Mouse (Mus musculus): ENCODE data around the gene Kalrn.
A peak's percentile ranks its signal among the peaks of the same experiment; 100 is the strongest.

Gene Kalrn

GRCm38 (mm10) chr16:34342369-34343160, 230.8 kb downstream of the Kalrn start:
- no peak for TF ChIP-seq GATA4 (IDR thresholded peaks at IDR 0.05; ENCODE audit: insufficient replicate concordance, low read length)

DNA sequence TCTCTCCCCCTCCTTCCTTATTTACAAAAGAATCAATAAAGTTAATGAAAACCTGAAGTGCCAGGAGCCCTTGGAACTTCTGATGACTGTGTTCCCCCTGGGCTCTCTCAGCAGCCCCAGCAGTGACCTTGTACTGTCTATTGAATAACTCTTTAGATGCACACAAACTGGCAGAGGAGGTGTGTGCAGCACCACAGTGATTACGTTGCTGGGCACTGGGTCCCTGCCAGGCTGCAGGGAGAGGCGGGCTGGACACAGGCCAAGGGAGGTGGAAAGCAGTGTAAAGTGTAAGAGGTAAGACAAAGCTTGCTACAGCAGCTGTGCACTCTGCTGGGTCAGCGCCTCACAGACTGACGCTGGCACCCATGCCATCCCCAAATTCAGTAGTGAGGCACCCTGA, 238.4 kb downstream of the Kalrn start:
- TF ChIP-seq GATA4 (IDR thresholded peaks at IDR 0.05; ENCODE audit: insufficient replicate concordance, low read length): no peak

GRCm38 (mm10) chr16:34331630-34332029, 241.7 kb downstream of the Kalrn start:
- TF ChIP-seq GATA4 (IDR thresholded peaks at IDR 0.05; ENCODE audit: insufficient replicate concordance, low read length): no peak

DNA sequence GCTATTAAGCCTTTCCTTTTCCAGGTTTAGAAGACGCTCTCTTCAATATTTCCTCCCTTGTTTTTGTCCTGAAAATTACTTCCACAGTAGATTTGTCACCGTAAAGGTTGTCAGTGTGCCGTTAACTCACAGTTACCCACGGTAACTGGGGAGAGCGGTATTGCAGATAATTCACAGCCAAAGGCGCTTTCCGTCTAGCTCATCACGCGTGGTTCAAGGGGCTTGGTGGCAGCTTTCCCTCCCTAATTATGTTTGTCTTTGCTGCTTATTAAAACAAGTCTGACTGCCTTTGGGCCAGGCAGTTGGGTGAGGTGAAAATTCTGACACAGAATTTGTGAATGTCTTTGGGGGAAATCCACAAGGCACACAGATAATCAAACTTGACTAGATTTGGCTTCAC, 243.5 kb downstream of the Kalrn start:
- TF ChIP-seq GATA4 (IDR thresholded peaks at IDR 0.05; ENCODE audit: insufficient replicate concordance, low read length): no peak

DNA sequence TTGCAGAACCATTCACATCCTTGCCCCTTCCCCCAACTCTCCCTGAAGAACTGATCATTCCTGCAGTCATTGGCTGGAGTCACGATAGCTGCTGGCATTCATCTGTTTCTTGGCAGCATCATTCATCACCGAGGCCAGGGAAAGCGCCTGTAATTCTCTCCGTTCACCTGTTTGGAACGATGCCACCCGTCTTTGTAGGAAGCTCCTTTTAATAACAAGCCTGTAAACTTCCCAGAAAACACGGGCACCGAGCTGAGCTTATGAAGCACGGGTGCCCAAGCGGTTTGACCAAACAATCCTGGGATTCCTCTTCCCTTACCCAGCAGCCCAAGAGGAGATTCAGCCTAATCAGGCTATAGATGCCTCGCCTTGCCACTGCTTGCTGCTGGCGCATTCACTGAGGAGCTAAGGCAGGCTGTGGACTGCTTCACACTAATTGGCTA, 243.9 kb downstream of the Kalrn start:
- no peak for TF ChIP-seq GATA4 (IDR thresholded peaks at IDR 0.05; ENCODE audit: insufficient replicate concordance, low read length)

DNA sequence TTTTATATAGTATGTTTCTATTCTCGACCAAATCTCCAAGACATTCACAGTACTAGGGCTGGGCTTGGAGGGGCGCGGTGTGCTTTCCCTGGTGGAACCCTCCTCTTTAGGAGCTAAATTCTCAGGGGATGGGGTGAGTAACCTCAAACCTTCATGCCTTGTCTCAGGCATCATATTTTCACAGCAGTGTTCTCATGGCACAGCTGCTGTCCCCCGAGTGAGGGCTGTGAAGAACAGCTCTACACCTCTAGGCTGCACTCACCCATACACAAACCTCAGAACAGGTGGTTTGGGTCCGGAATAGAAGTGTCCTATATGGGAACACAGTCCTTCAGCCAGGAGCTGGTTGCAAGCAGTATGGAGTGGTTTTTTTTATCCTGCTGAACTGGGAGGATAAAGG, 245.4 kb downstream of the Kalrn start:
- no peak for TF ChIP-seq GATA4 (IDR thresholded peaks at IDR 0.05; ENCODE audit: insufficient replicate concordance, low read length)

GRCm38 (mm10) chr16:34325869-34326268, 247.5 kb downstream of the Kalrn start:
- peak; percentile 84 for TF ChIP-seq GATA4 (IDR thresholded peaks at IDR 0.05; ENCODE audit: insufficient replicate concordance, low read length)

DNA sequence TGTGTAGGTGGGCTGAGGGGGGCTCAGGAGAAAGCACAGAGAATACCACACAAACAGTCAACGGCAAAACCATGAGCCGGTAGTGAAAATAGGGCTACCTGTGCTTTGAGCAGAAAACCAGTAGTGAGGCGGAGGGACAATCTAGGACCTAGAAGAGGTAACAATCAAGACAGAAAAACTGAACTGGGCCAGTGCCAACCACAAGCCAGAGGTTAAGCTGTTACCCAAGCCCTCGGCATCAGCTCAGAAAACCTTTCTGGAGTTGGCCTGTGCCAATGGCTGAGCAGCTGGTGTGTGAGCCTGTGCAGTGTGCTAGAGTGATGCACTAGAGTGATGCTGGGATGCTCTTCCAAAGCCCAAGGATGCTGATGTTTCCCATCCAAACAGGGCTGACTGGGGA, 248.2 kb downstream of the Kalrn start:
- TF ChIP-seq GATA4 (IDR thresholded peaks at IDR 0.05; ENCODE audit: insufficient replicate concordance, low read length): no peak

DNA sequence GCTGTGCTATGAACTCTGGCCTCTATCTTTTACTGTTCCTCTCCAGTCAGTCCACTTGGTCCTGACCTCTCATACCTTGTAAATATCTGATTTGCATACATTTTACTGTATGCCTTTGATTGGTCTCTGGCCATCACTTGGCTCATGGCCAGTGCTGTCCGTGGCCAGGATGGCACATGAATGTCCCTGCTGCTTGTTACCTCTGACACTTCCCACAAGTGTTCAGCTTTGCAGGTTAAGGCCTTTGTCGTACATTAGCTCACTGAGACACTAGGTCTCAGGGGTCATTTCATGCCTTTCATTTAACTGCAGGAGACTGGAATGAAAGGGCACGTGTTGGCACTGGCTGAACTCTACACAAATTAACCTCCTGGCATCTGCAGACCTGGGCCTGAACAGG, 248.6 kb downstream of the Kalrn start:
- TF ChIP-seq GATA4 (IDR thresholded peaks at IDR 0.05; ENCODE audit: insufficient replicate concordance, low read length): no peak

DNA sequence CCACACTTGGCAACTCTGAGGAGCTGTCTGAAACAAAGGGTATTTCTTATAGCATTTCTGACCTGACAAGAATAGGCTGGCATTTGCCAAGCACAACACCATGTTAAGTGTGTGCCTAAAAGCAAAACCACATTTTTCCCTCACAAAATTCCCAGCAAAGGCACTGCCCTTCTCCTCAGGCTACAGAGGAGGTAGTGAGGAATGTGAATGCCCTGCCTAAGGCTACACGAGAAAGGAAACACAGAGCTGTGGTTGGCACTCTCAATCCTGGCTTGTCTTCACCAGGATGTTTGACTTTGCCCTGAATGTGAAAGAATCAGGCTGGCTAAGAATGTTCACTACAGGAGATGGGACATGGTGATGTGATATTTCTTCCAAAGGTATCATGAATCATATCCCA, 249.8 kb downstream of the Kalrn start:
- TF ChIP-seq GATA4 (IDR thresholded peaks at IDR 0.05; ENCODE audit: insufficient replicate concordance, low read length): no peak

DNA sequence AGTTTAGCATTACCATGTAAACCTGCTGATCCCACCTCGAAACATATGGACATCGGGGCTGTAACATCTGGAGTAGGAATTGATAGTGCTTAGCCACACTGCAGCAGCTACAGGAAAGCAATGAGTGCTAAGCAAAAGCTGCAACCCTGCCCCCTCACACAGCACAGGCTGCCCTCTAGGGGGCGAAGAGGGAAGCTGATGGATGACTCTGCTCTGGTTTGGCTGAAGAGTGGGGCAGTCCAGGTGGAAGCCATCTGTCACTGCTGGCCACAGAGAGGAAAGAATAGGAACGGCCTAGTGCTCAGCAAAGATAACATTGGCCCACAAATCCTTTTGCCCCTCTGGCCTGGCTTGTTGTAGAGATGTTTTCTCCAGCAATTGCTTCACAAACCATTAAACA, 250.8 kb downstream of the Kalrn start:
- TF ChIP-seq GATA4 (IDR thresholded peaks at IDR 0.05; ENCODE audit: insufficient replicate concordance, low read length): no peak

- no peak for TF ChIP-seq GATA4 (IDR thresholded peaks at IDR 0.05; ENCODE audit: insufficient replicate concordance, low read length)
Measured at GRCm38 (mm10) chr16:34321066-34321790, 252.1 kb downstream of the Kalrn start.

DNA sequence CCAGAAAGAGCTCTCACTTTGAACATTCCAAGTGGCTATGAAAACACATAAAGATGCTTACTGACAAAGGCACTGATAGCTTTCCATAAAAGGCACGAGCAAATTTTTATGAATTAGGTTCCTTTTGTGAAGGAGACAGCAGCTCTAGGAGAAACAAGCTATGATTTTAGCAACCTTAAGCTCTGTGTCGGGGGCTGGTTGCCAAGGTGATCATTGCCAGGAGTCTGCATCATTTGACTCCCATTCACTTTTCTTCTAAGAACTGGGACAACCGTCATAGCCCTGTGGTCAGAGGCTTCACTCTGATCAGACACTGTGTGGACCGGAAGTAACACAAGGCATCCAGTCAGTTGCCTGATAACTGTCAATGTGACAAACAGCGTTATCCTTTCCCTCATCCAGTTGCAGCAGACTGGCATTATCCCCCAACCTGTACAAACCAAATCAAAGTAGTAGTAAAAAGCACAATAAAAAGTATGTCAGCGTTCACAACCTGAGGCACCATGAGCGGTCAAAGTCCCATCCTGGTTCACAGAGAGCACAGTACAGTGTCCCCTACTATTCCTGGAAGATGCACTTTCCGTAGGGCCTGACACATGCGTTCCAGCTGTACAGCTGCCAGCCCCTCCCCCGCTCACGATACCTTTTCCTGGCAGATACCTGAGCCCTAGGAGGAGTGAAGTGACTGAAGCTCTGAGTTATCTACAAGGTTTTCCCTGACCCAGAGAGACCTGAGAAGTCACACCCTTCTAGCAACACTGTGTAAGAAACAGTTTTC, 253.1 kb downstream of the Kalrn start:
- TF ChIP-seq GATA4 (IDR thresholded peaks at IDR 0.05; ENCODE audit: insufficient replicate concordance, low read length): no peak

DNA sequence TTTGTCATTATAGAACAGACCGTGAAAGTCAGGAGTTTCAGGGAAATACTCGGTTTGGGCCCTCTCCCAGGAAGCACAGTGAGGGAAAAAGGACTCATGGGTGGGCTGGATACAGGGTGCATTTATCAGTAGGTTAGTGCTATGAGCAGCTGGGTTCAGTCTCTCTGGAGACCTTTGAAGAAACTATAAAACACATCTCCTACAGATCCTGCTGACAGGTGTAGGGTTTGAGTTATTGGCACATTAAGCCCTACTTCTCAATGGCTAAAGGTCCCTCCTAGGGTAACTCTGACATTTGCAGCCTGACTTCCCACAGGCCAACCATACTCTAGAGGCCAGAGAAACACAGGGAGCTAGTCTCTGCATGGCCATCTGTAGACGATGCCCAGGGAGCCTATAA, 256.2 kb downstream of the Kalrn start:
- TF ChIP-seq GATA4 (IDR thresholded peaks at IDR 0.05; ENCODE audit: insufficient replicate concordance, low read length): no peak

GRCm38 (mm10) chr16:34316253-34316652, 257.1 kb downstream of the Kalrn start:
- no peak for TF ChIP-seq GATA4 (IDR thresholded peaks at IDR 0.05; ENCODE audit: insufficient replicate concordance, low read length)

- no peak for TF ChIP-seq GATA4 (IDR thresholded peaks at IDR 0.05; ENCODE audit: insufficient replicate concordance, low read length)
Measured at GRCm38 (mm10) chr16:34314071-34314470, 259.3 kb downstream of the Kalrn start.

Data from liver, adult (tissue).